Mouse (Mus musculus): ENCODE measurements around the gene Hoxc13.

The Hoxc13 gene

DNA sequence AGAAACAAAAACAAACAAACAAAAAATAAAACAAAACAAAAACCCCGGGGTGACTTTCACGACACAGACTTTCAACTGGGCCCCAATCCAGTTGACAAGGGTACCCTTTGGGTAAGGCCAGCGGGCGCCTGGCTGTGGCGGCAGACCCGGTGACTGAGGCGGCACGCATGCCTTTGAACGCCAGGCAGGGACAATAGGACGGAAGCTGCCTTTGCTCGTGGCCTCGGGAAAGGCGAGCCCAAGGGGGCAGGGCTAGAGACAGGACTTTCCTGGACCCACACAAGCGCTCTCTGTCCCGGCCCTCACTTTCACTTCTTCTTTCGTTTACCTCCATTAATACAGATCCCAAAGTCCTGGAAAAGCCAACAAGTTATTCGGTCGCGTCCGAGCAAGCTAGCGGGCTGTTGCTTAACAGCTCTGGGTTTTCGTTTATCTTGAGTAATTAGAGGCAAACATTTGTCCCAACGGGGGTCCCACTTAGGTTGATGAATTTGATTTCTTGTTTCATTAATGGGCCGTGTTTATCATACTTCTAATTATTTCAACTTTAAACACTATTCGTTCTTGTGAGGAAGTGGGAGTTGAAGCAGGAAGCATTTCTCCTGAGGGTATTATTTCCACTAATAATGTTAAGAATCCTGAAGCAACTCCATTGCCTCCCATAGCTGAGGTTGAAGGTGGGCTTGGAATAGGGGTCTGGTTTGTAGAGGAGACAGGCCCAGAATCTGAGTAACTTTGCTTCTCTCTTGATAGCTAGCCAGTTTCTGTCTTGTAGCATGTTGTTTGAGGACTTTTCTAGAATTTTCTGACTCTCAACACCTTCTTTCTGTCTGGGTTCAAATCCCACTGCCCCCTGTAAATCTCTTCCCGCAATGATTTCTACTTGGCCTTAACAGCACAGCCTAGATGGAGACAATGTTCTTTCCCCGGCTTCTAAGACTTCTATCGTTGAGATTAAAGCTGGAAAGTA, 43.1 kb downstream of the Hoxc13 start:
- no peak for DNase-seq (ENCODE audit: low spot score)

DNA sequence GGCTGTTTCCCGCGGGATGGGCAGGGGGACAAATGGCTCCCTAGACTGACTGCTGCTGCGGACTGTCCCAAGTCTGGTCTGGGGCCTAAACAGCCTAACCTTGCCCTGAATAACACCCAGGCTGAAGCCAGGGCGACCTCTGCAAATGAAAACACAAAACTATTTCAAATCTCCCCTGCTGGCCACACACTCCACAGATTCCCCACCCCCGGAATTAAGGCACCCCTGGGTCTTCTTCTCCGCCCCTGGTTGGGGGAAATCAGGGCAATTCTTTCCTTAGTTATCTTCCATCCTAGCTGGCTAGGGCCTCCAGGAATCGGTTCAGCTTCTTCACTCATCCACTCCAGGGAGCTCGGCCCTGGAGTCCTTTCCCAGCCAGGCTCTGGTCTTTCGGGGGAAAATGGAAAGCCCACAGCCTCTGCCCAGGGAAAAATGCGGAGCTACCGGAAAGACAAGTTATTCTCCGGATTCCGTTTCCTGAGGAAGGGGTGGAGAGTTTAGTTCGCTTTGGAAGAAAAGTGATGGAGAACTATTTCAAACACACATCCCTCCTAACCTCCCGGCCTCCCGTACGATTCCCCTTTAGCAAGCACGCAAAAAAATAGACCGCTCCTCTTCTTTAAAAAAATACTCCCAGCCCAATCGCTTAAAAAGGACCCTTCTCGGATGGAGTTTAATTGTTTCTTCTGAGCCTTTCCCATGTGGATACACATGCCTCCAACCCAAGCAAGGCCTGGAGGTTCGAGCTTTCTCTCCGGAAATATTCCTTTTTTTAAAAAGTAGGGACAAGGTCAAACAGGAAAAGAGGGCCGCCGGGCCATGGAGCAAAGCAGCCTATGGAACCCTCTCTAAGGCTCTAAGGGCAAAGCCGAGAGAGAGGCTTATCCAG, 44.3 kb downstream of the Hoxc13 start:
- DNase-seq (ENCODE audit: low spot score): no peak

DNA sequence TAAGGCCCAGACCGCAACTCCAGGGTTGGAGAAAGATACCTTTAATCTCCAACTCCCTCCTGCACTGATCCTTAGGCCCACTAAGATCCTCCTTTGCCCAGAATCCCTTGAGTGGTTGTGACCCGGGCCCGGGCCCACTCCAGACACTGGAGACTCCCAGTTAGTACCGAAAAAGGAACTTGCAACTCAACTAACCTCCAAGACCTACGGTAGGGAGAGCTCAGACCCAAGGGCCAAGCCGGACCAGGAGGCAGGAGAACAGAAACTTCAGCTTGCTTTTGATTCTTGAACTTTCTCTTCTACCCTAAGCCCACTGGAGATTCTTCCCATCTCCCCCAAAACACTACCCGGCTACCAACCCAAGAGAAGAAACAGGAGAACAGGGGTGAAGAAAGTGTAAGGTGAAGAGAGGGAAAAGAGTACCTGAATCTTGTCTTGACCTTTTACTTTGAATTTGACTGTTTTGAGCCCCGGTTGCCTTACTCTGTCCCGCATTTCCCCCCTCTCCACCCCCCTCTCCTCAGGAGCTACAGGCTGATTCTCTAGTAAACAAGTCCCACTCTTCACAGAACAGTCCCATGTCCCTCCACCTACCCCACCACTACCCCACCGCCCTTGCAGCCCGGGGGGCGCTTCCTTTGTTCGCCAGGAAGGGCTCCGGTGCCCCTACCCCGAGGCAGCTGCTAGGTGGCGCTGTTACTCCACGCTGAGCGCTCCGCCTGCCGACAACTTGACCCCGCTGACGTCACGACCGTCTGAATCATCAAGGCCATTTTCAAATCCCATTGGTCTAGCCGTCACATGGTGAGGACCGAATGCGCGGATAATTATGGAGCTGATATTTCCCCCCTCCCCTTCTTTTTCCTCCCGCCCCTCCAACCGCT, 45.2 kb downstream of the Hoxc13 start:
- DNase-seq (ENCODE audit: low spot score): peak; percentile 94

DNA sequence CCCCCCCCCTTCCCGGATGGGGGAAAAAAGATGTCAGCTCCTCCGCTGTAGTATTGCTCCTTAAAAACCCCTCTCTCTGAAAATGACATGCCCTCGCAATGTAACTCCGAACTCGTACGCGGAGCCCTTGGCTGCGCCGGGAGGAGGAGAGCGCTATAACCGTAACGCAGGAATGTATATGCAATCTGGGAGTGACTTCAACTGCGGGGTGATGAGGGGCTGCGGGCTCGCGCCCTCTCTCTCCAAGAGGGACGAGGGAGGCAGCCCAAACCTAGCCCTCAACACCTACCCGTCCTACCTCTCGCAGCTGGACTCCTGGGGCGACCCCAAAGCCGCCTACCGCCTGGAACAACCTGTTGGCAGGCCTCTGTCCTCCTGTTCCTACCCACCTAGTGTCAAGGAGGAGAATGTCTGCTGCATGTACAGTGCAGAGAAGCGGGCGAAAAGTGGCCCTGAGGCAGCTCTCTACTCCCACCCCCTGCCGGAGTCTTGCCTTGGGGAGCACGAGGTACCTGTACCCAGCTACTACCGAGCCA, 45.9 kb downstream of the Hoxc13 start, which contains the start of gene Hoxc10:
Hoxc10 (plus strand) TSS at position 21 of the 536 bp plus-strand sequence.
- DNase-seq (ENCODE audit: low spot score): no peak

DNA sequence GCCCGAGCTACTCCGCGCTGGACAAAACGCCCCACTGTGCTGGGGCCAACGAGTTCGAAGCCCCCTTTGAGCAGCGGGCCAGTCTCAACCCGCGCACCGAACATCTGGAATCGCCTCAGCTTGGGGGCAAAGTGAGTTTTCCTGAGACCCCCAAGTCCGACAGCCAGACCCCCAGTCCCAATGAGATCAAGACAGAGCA, 46.3 kb downstream of the Hoxc13 start, which contains the start of gene Hoxc5:
Hoxc5 (plus strand) TSS at position 132 of the 199 bp plus-strand sequence.
- DNase-seq (ENCODE audit: low spot score): no peak

DNA sequence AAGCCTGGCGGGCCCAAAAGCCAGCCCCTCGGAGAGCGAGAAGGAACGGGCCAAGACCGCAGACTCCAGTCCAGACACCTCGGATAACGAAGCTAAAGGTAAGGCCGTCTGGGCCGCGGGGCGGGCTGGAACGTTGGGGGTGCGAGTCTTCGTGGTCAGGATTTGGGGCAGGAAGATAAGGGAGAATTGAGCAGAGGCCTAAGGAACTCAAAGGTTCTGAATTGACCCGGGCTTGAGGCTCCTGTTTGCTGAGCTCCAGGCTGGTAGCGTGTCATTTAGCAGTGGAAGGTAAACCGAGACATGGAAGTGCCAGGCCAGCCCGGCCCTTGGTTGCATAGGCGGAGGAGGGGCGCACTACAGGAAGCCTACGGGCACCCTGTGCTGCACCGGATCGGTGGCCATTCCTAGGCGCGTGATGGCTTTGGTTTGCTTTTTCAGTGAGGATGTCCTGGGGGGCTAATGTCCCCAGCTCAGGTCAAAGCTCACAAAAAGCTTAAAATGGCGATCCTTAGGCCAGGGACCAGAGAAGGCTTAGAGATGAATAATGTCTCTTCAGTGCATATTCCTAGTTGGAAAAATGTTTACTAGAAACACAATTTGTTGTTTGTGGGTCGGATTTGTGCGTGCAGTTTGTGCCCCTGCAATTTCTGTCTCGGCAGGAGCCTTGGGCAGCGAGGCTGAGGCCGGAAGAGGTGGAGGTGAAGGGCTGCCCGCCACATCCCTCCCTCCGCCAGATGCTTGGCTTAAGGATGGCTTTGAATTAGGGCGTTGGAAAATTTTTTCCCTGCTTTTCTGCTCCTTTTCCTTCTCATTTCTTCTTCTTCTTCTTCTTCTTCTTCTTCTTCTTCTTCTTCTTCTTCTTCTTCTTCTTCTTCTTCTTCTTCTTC, 46.9 kb downstream of the Hoxc13 start:
- DNase-seq (ENCODE audit: low spot score): no peak

DNA sequence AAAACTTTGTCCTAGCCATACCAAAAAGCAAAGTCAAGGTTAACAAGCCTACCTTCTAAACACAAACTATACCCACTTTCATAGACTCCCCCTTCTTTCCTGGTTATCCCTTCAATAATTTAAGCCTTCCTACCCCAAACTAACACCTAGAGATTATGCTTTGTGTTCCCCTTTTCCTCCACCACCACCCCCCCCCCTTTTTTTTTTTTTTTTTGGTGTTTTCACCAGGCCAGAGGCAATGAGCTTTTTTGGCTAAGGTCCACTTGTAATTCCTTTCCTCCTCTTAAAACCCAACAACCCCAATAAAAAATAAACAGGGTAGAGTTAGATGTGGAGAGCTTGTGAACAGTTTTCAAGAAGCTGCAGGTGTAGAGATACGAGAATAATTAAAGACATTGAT, 48.4 kb downstream of the Hoxc13 start:
- no peak for DNase-seq (ENCODE audit: low spot score)

DNA sequence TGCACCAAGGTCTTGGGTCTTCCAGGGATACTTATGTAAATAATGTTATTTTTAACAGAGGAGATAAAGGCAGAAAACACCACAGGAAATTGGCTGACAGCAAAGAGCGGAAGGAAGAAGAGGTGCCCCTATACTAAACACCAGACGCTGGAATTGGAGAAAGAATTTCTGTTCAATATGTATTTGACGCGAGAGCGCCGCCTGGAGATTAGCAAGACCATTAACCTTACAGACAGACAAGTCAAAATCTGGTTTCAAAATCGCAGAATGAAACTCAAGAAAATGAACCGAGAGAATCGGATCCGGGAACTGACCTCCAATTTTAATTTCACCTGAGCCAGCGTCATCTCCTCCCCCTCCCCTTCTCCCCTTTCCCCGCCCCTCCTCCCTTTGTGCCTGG, 49.8 kb downstream of the Hoxc13 start:
- no peak for DNase-seq (ENCODE audit: low spot score)

DNA sequence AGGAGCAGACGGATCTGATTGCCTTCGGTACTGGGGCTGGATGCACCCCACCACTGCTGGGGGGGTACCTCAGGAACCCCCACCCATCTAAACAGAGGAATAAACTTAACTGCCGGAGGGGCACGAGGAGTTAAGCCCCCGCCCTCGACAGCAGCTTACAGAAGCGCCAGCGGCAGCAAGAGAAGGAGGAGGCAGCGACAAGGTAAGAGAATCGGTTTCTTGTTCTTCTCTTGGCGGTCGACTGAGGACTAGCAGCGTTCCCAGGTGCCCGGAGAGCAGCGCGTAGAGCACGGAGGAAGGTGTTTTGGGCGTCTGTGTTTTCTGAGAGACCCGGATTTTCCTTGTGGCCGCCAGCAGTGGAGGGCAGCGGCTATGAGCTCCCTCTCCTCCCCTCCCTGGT, 51.4 kb downstream of the Hoxc13 start:
- no peak for DNase-seq (ENCODE audit: low spot score)

DNA sequence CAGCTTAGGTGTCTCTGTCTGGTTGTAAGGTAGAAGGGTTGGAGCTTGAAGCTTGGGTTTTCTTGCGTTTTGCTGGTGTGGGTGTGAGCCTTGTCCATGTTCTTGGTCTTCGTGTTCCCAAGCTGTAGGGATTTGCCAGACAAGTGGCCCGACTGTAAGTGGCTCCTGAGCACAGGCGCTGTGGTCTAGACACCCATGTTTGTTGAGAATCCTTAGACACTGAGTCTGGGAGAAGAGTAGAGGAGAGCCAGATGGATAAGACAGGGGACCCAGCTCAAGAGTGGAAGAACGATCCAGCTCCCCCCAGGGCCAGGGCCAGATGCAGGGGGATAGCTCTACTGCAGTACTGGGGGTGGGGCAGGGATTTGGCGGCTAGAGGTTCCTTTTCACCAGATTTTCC, 51.9 kb downstream of the Hoxc13 start:
- no peak for DNase-seq (ENCODE audit: low spot score)

DNA sequence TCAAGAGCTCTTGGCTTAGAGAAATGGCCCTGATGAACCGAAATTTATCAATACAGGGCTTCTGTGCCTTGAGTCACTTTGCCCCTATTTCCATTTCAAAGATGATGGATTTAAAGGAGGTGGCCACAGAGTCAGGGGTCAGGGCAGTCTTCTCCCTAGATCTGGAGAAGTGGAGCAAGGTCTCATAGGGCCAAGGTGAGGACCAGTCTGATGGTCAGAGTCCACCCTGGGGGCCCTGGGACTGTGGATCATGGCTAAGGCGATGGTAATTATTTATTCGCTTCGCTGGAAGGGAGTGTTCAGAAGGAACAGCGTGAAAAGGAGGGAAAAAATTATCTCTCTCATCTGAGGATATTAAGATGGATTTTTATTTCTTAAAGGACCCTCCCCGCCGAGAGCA, 54.1 kb downstream of the Hoxc13 start:
- no peak for DNase-seq (ENCODE audit: low spot score)

DNA sequence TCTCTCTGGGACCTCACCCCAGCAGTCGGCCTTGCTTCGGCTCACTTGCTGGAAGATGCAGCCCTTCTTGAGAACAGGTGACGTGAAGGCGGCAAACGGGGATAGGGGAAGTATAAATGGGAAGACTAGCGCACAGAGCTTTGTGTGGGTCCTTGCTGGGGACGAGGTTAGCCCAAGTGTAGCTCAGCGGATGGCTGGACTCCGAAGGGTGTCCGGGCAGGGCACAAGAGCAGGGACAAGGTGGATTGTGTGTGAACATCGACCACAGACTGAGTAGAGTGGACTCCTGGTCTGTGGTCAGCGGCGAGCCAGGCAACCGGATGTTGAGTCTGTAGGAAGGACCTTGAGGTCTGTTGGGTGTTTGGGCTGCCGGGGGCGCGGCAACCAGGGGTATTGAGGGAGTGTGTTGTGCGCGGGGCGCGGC, 54.8 kb downstream of the Hoxc13 start:
- DNase-seq (ENCODE audit: low spot score): no peak

DNA sequence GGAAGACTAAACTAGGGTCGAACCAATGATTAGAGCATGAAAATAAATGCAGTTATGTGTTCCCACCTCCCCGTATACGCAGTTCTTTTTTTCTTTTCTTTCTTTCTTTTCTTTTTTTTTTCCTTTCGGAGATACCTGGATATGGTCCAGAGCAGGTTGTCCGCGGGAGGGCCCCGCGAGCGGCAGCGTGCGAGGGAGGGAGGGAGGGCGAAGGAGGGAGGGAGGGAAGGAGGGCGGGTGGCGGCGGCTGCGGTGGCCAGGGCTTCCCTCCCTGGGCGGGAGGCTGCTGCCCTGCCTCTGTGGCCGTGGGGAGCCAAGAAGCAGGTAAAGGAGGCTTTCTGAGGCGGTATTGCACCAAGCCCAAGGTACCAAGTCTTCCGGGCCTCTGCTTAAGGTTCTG, 55.3 kb downstream of the Hoxc13 start, which contains the start of gene Hoxc9:
Hoxc9 (plus strand) TSS at position 269 of the 400 bp plus-strand sequence.
- DNase-seq (ENCODE audit: low spot score): no peak

DNA sequence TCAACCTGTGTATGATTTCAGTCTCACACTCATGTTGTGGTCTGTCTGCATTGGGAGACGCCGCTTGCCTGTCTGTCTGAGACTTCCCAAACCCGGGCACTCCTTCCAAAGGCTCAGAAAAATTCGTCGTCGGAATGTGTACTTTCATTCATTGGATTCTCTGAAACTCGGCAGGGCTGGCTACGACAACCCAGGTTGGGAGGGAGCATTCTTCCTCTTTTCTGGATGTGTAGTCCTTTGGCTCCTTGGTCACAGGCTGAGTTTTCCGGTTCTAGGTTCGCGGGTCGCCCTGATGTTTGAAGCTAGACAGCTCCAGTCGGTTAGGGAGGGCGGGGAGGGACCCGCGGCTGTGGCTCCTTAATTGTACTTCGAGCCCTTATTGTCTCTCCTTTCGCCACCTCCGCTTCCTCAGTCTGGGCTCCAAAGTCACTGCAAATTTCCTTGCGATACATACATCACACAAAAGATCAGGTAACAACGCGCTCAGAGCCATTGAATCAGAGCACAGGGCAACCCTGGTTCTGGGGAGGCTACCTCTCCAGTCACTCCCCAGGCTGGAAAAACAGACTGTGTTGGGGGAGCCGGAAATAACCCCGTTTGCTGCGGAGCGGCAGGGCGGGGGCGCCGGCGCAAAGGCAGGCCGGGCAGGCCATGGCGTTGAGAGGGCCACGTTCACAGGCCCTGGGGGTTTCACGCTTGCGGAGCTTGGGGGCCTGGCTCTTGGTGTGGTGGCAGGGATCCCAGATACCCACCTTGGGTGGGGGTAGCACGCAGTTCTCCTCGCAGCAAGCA, 55.9 kb downstream of the Hoxc13 start:
- DNase-seq (ENCODE audit: low spot score): no peak

DNA sequence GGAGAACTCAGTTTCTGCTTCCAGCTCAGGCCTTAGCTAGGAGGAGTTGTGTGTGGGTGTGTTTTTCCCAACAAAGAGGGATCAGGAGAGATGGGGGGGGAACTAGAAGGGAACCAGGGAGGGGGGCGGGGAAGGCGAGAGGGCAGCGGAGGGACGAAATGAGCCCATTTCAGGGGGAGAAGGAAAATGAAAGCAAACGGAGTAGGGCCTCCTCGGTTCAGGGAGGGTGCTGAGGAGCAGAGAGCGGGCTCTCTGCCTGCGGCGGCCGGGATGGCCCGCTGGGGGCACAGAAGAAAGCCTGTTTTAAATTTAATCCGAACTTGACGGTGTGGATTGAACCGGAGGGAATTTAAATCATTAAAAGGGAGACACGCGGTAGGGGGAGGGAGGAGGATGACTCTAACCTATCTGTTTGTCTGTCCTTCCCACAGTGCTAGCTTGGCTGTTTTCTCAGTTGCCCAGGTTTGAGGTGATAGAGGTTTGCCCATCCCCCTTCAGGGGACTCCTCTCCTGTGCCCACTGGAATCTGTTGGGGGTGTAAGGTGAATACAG, 56.6 kb downstream of the Hoxc13 start:
- DNase-seq (ENCODE audit: low spot score): no peak

All from testis, postnatal 10 days (tissue).